Mouse (Mus musculus): Measurements from ENCODE around the gene Mus81. TPM values are rescaled to one million over a fixed set of nuclear protein-coding genes. Genes with fewer than 3 reads are reported as not detected.
"Not testable (repeated sequence)": the region's sequence is repeated elsewhere in the genome, so short reads cannot be mapped to it uniquely, and the experiment has no call there.

Mus81 gene
- total RNA-seq, 2 experiments from 2014 or later: 16.1 to 19.8 TPM

DNA sequence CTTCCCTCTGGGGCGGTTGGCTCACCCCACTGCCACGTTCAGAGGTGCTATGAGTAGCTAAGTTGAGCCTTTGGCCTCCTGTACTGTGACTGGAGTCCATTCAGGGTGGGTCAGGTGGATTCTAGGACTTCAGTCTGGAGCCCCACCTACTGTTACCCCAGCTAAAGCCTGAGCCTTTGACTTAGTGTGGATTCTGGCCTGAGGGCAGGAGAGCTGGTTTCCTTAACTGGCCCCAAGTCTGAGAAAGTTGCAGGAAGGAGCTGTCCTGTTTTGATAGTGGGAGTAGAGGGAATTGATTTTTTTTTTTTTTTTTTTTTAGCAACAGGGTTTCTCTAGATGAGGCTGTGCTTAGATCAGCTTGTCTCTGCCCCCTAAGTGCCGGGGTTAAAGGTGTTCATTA lies 6.1 kb upstream of the Mus81 start:
- intact Hi-C loops (cut with DNase I): no loop called here
- no peak for DNase-seq

DNA sequence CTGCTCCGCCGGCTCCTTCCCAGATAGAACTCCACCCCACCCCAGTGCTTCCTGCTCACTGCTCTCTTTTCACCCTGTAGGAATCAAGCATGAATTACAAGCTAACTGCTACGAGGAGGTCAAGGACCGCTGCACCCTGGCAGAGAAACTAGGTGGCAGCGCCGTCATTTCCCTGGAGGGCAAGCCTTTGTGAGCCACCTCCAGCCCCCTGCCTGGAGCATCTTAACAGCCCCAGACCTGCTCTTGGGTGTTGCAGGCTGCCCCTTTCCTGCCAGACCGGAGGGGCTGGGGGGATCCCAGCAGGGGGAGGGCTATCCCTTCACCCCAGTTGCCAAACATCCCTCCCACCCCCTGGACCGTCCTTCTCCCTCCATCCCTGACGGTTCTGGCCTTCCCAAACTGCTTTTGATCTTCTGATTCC lies 5.1 kb upstream of the Mus81 start:
- DNase-seq: not testable (repeated sequence)

DNA sequence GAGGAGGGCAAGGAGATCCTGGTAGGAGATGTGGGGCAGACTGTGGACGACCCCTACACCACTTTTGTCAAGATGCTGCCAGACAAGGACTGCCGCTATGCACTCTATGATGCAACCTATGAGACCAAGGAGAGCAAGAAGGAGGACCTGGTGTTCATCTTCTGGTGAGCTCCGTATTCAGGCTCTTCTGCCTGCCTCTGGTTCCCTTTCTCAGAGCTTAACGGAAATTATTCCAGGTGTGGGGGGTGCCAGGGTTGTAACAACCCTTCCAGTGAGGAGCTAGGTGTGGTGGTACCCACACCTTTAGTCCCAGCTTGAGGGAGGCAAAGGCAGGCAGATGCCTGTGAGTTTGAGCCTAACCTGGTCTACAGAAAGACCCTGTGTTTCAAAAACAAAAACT lies 4.4 kb upstream of the Mus81 start:
- intact Hi-C loops (cut with DNase I): no loop called here
- DNase-seq: no peak

More for the DNA sequence above, 5.1 kb upstream of the Mus81 start:
- intact Hi-C loops (cut with DNase I): not testable (repeated sequence)

DNA sequence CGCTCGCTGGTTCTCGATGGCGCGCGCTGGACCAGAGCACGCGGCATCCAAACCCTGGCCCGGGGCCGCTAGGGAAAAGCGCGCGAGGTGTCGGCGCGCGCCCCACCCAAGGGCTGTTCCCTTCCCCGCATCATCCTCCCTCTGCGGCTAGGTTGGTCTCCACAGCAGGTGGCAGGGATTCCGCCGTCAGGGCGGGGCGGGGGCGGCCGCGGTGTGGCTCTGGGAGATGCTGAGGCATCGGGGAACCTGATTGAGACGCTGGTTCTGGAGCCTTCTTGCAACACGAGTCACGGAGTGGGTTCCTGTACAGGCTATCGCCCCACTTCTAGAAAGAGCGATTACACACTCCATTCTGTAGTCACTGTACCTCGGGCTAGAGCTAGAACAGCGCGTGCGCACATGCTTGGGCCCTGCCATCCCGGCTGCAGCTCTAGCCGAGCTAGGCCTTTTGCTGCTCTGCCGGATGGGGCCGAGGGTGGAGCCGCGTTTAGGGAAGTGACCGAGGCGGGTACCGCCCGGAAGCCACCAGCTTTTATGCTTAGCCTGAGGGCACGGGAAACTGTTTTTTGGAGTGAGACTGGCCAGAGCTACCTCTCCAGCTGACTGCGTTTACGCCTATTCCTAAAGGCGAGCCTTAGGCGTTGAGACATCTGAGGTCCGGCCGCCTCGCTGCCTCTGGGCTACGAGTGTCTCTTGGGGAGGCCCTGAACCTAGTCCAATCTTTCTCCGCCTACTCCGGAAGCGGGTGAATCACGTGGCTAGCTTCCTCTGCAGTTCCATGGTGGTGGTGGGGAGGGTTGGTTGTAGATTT lies 2.9 kb upstream of the Mus81 start:
- DNase-seq: peak; percentile 76 to 87
- intact Hi-C loops (cut with DNase I): no loop called here

DNA sequence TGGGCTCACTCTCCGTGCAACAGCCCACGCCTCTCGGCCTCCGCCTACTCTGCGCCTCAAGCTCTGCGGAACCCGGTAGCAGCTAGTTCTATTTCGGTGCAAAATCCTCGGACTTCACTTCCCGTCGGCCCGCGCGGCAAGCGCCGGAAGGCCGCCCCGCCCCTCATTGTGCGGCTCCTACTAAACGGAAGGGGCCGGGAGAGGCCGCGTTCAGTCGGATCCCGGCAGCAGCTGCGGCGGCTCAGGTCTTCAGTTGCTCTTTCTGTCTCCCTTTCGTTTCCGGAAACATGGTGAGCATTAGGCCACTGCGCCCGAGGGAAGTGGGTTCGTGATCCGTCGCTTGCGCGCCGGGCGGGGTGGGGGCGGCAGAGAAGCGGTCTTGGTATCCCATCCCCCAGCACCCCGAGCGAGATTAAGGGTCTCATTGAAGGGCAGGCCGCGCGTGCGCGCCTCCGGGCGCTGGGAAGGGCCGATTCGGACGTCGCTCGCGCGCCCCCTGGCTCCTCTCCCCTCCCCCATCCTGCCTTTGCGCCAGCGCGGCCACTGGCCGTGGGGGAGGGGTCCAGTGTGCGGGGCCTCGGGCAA lies 2.2 kb upstream of the Mus81 start, which contains the start of gene Cfl1:
Gene Cfl1, plus strand, starts transcription at position 143 of the 585 bp plus-strand sequence.
- intact Hi-C loops (cut with DNase I): no loop called here
- peak; percentile 89 to 91 for DNase-seq

DNA sequence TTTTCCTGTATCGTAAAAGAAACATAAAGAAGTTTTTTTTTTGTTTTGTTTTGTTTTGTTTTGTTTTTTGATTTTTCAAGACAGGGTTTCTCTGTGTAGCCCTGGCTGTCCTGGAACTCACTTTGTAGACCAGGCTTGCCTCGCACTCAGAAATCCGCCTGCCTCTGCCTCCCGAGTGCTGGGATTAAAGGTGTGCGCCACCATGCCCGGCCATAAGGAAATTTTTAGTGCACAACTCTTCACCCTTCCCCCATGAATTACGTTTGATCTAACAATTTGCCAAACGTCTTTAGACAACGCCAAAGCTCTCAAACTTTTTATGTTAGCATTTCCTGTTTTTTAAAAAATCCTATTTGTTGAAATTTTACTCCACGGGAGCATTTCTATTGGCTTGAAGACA lies 1.5 kb upstream of the Mus81 start:
- not testable (repeated sequence) for DNase-seq
- intact Hi-C loops (cut with DNase I): loop anchor here (5.0 kb wide), 1 partner anchor 57 kb away; no protein-coding TSS in a partner anchor

DNA sequence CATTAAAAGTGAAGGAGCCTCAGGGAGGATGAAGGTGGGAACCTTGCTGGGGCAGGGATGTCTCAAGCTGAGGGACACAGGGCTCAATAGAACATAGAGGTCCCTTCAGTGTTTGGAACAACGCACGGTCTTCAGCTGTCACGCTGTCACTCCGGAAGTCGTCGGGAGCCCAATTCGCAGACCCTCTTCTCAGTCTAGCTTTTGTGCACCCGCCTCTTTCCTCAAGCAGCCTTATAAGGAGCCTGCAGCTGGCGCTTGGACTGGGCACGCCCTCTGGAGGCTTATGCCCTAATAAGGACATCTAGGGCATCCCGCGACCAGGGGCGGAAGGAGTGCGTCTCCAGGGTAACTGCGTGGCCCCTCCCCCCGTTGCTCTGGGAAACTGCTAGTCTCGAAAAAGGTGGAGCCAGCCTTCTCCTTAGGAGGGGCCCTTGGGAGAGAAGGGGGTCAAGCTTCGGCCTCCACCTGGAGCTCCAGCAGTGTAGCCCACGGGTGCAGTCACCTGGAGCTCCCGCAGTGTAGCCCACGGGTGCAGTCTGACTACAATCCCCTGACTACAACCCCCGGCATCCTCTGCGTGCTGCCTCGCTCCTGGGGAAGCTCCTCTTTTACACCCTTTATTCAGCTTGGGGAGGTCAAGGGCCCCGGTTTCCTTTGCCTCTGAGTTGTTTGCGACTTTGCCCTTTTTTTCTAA lies 823 bp upstream of the Mus81 start:
- intact Hi-C loops (cut with DNase I): loop anchor here (5.0 kb wide), 1 partner anchor 57 kb away; no protein-coding TSS in a partner anchor
- peak; percentile 94 to 98 for DNase-seq

DNA sequence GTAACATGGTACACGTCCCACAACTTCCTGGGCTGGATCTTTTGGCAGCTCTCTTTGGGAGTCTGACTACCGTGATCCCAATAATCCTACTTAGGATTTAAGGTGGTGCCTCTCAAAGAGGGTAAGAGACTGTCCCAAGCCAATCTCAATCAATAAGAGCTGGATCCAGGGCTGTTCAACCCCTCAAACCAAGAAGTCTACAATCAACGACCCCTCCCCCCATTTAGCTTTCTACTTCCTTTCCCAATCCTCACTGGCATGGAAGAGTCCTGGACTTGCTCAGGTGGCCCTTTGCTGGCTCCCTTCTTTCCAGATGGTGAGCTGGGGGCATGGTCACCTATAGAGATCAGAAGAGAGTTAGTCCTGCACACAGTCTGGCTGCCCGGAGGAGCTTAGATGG lies 1.4 kb downstream of the Mus81 start:
- no peak for DNase-seq
- intact Hi-C loops (cut with DNase I): loop anchor here (5.0 kb wide), 1 partner anchor 54 kb away; no protein-coding TSS in a partner anchor

DNA sequence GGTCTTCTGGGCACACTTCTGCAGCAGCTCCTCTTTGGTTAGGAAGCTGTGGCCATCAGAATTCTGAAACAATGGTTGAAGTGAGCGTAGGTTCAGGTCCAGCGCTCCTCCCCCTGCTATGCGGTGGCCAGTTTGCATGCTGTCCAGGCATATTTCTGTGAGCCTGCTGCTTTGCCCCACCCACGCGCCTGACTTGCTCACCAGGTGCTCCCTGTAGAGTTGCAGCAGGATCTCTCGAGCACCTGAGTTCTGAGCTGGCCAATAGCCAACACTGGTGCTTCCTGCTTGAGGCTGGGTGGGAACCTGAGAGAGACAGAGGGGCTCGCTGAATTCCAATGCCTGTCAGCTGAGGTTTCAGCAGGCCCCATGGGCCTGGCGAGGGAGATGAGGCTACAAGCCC lies 1.9 kb downstream of the Mus81 start:
- peak in 1 of 2 experiments; percentile 5 for DNase-seq
- intact Hi-C loops (cut with DNase I): loop anchor here (5.0 kb wide), 1 partner anchor 54 kb away; no protein-coding TSS in a partner anchor

DNA sequence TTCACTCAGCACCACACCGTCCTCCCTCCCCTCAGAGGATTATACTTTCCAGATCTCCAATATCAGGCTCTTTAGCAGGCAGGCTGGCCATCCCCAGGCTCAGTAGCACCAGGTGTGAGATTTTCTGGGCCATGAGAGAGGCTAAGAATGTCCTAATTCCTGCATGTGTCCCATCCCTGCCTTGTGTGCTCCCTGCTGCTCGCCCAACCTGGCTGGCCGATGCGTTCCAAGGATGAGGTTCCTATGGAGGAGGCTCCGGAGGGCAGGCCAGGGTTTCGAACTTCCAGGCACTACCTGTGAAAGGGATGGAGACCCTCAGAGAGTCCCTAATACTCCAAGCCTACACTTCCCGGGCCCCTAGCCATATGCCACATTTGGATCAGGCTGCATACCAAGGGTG lies 2.4 kb downstream of the Mus81 start:
- peak in 1 of 2 experiments; percentile 2 for DNase-seq
- intact Hi-C loops (cut with DNase I): loop anchor here (5.0 kb wide), 1 partner anchor 54 kb away; no protein-coding TSS in a partner anchor

DNA sequence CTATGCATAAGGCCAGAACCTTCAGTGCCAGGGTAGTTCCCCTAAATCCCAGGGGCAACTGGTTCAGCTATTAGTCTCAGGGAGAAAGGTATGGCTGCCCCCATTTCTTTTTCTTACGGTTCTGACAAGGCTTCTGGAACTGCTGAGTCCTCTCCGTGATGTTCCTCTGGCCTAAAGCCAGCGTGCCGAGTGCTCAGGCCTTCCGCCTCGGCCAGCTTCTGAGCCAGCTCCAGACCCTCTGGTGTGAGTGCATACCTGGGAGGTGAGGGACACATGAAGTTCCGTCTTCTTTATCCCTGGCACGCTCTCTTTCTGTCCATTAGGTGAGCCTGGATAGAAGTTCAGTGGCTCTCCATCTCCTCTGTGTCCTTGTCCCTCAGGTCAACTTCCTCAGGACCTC lies 2.8 kb downstream of the Mus81 start:
- DNase-seq: no peak
- intact Hi-C loops (cut with DNase I): loop anchor here (5.0 kb wide), 1 partner anchor 53 kb away; no protein-coding TSS in a partner anchor

DNA sequence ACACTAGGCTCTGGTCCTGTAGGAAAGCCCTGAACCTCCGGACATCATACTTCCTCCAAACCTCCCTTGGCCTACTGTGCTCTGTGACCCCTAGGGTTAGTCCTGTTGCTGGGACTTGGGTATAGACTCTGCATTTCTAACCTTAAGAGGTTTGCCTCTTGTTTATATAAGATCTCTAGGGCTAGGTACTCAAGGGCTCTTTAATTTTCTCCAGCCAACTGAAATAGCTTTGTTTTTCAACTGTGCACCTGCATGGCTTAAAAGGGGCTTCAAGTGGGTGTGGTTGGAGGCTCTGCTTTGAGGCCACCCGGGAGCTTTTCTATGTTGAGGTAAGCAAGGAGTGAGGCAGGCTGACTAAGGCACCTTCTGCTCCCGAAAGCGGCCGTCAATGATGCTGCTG lies 3.7 kb downstream of the Mus81 start:
- DNase-seq: no peak
- intact Hi-C loops (cut with DNase I): no loop called here

DNA sequence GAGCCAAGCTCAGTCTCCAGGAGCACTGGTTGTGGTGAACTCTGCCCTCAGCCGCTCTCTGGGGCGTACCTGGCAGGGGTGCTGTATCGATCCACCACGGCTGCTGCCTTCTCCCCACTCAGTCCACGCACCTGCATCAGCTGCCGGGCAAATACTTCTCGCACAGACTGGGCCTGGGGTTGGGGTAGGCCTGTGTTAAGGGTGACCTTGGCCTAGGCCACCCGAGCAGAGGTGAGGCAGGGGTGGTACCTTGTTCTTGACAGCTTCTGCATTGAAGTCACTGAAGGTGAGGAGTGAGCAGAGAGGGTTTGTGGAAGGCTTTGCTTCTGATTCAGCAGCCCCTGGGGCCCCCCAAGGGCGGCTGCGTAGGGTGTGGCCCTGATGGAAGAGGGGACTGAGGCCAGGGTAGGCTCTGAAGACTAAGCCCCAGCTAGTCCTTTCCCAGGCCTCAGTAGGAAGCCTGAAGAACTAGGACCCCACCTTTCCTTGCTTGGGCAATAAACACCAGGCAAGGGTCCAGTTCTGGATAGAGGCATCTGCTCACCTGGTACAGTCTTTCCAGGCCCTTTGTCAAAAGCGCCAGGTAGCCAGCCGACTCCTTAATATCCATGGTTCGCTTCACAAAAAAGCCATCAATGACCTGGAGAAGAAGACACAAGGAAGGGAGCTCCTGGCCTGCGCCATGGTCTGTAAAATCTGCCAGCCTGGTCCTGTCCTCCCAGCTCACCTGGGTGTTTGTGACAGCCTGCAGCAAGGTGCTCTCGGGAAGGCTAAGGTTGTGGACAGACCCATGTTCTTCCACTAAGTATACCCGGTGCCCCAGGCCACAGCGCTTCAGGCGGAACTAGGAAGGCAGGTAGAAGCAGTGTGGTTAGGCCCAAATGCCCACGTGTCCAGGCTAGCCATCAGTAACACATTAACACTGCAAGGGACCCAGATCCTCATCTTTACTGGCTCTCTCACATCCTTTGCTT lies 4.5 kb downstream of the Mus81 start:
- intact Hi-C loops (cut with DNase I): no loop called here
- DNase-seq: no peak

DNA sequence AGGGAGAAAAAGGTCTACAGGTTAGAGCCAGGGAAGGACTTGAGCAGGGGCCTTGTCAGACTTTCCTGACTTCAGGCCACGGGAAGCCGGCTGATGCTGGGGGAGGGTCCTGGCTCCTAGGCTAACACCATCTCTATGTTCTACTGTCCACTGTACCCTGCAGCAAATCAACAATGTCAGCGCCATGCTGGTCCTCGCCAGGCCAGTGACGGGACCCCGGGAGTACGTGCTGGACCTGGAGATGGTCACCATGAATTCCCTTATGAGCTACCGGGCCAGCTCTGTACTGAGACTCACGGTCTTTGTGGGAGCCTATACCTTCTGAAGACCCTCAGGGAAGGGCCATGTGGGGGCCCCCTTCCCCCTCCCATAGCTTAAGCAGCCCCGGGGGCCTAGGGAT lies 6.8 kb downstream of the Mus81 start:
- no peak for DNase-seq
- intact Hi-C loops (cut with DNase I): no loop called here

DNA sequence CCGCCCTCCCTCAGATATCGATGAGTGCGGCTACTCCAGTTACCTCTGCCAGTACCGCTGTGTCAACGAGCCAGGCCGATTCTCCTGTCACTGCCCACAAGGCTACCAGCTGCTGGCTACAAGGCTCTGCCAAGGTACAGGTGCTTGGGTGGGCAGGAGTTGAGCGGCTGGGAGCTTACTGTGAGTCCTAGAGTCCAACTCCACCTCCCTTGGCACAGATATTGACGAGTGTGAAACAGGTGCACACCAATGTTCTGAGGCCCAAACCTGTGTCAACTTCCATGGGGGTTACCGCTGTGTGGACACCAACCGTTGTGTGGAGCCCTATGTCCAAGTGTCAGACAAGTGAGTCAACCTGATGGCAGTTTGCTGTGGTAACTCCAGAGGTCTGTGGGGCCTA lies 8.2 kb downstream of the Mus81 start:
- intact Hi-C loops (cut with DNase I): no loop called here
- no peak for DNase-seq

DNA sequence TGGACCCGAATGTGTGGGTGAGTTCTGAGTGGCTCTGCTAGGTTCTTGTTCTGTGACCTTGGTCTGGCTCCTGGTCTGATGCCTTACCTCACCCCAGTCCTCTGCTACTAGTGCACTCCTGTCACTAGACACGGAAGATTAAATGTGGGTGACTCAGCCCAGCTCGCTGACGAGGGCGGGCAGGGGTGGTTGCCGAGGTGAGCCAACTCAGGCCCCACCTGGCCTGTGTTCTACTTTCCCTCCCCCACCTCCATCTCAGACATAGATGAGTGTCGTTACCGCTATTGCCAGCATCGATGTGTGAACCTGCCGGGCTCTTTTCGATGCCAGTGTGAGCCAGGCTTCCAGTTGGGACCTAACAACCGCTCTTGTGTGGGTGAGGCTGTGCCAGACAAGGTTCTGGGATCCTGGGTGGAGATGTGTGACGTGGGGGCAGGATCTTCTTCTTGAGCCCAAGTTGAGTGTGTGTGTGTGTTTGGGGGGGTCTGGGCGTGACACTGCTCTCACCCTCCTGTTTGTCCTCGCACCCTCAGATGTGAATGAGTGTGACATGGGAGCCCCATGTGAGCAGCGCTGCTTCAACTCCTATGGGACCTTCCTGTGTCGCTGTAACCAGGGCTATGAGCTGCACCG lies 10.4 kb downstream of the Mus81 start:
- no peak for DNase-seq
- intact Hi-C loops (cut with DNase I): no loop called here

DNA sequence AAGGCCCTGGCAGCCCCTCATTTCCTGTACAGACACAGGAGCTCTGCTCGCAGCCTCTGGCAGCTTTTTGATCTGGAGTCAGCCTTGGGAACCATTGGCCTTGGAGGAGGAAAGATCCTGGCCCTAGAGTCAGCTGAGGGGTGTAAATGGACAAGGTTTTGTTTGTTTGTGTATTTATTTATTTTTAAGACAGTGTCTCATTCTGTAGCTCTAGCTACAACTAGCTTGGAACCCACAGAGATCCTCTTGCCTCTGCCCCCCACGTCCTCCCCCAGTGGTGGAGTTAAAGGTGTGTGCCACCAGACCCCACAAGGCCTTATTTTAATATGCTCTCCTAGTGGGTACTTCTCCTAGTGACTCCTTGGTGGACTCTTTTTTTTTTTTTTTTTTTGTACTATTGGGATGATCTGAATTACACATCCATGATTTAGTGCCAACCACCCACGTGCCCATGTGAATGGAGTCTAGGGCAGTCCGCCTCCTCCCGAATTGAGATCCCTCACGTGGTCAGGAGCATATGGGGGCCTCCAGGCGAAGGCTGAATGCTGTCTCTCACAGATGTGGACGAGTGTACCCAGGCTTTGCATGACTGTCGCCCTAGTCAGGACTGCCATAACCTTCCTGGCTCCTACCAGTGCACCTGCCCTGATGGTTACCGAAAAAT lies 11.1 kb downstream of the Mus81 start:
- intact Hi-C loops (cut with DNase I): no loop called here
- DNase-seq: no peak

DNA sequence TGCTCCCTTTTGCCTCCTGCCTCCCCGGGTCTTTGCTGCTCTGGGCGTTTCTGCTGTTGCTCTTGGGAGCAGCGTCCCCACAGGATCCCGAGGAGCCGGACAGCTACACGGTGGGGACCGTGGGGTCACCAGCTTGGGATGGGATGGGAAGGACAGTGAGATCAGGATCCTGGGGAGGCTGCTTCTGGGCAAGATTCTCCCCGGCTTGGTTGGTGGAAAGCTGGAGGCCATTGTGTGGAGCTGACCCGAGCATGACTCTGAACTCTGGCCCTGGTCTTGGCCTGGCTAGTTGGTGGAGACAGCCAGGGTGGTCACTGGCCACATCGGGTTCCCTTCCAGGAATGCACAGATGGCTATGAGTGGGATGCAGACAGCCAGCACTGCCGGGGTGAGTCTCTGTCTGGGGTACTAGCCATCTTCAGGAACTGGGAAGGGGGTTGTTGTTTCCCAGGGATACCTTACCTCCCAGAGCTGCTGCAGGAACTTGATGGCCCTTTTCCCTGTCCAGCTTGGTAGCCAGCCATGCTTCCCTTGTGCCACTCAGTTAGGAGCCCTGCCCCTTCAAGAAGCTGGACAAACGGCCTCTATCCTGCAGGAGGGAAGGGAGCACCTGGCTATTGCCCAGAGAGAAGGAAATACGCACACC lies 13.0 kb downstream of the Mus81 start:
- intact Hi-C loops (cut with DNase I): no loop called here
- no peak for DNase-seq
